Mouse (Mus musculus) kidney, postnatal 0 days (tissue): ENCODE measurements around the gene Lef1. TPM values are rescaled to one million over a fixed set of nuclear protein-coding genes. Genes with fewer than 3 reads are reported as not detected.

Experiments used
- ATAC-seq: fragments of 200-750 bp; cut with Nextera tagmentation; replicated peaks from 2 replicates; pipeline ENCODE4 v1.8.0; 2017; ENCODE audit warnings: low read depth, moderate number of reproducible peaks, moderate TSS enrichment, moderate library complexity; ENCODE audit not compliant: low FRiP score
- DNase-seq: peaks from one replicate; pipeline ENCODE4 v3.0.0-alpha.2; 2016; ENCODE audit warnings: low spot score
- H3K27ac ChIP-seq: fragments of 300-500 bp; sonication (generic); 2 replicates; pipeline ENCODE4 v1.5.1; 2014; ENCODE audit warnings: mild to moderate bottlenecking
- H3K27me3 ChIP-seq: fragments of 300-500 bp; sonication (generic); 2 replicates; pipeline ENCODE4 v1.6.1; 2014; ENCODE audit warnings: low read length, mixed read lengths; ENCODE audit not compliant: insufficient read depth
- H3K36me3 ChIP-seq: fragments of 300-500 bp; sonication (generic); 2 replicates; pipeline ENCODE4 v1.6.1; 2014; ENCODE audit warnings: low read length, mixed read lengths; ENCODE audit not compliant: insufficient read depth
- H3K4me1 ChIP-seq: fragments of 300-500 bp; sonication (generic); replicated peaks from 2 replicates; pipeline ENCODE4 v1.6.1; 2014; ENCODE audit warnings: antibody characterized with exemption, low read length, mixed read lengths; ENCODE audit not compliant: insufficient read depth
- H3K4me2 ChIP-seq: fragments of 300-500 bp; sonication (generic); 2 replicates; pipeline ENCODE4 v1.6.1; 2014; ENCODE audit warnings: mild to moderate bottlenecking, low read length, moderate library complexity, mixed read lengths
- H3K4me3 ChIP-seq: fragments of 300-500 bp; sonication (generic); replicated peaks from 2 replicates; pipeline ENCODE4 v1.5.1; 2014; ENCODE audit warnings: low read depth, low read length
- H3K9ac ChIP-seq: fragments of 300-500 bp; sonication (generic); 2 replicates; pipeline ENCODE4 v1.6.1; 2014; ENCODE audit warnings: low read depth, low read length
- H3K9me3 ChIP-seq: fragments of 300-500 bp; sonication (generic); replicated peaks from 2 replicates; pipeline ENCODE4 v1.6.1; 2016; ENCODE audit warnings: low read length, inconsistent platforms, mixed read lengths
- CTCF ChIP-seq: IDR thresholded peaks from 2 replicates; pipeline ENCODE4 v1.5.1; 2016; ENCODE audit warnings: antibody characterized with exemption, low read depth, mild to moderate bottlenecking, moderate library complexity
- WGBS: fragments of 180-500 bp; shearing (Covaris S2); extraction: QIAGEN DNeasy Blood & Tissue Kit; methylation state at CpG from one replicate; pipeline ENCODE4 v1.1.7; 2014; 5-methylcytosine and 5-hydroxymethylcytosine counted together
- polyA plus RNA-seq: library from polyadenylated mRNA; unstranded; fragments of >200 nt; fragmentation: Nextera tagmentation; extraction: Ambion mirVana; gene quantifications from 2 replicates; pipeline ENCODE4 v1.2.1, GENCODE M21; 2015

The Lef1 gene
- polyA plus RNA-seq, 1 experiment from 2014 or later: 16.2 TPM

DNA sequence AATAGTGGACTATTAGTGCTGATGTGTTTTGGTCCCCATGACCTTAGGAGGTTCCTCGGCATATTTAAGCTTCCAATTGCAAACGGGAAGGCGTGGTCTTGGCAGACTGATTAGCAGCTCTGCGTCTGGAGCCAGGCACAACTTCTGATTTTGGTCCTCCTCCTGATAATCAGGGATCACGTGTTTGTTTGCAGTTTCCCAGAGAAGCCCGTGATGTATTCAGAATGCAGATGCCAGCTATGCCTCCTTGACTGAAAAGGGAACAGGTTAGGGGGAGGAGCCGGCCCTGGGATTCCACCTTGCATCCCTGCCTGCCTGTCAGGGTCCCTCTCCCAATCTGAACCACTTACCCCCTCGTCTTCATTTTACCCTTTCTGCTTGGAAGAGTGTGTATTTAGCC, 26.2 kb downstream of the Lef1 start:
- no peak for ATAC-seq

DNA sequence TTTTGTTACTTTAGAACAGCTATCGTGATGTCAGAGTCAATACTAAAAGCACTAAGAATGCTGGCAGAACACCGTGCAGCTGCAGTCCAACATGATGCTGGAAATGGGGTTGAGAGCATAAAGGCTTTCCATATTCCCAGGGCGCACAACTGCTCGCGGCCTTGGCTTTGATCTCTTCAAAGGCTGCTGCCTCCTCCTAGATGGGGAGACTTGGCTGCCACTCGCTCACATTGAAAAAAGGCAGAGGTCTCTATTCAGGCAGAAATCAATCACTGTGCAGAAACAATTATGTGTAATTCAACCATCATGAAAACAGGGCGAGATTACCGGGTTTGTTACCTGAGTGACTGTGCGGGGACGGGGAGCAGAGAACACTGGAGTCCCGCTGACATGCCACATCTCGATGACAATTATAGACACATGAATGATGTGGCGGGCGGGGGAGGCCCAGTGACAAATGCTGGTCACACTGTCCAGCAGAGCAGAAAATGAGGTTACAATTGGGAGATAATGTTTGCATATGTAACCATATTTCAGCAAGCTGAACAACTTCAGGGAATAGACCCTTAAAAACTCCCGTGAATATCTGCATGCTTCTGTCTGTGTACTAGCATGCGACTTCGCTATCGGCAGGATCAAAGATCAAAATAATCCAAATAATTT, 27.0 kb downstream of the Lef1 start:
- no peak for TF ChIP-seq CTCF
- Histone ChIP-seq H3K9me3 (no peaks in the 10 kb centered on the region), H3K4me1 (no peaks in the 10 kb centered on the region; the same call in 1 of the 2 replicates), H3K27me3 (no peaks in the 10 kb centered on the region), H3K27ac (no peak overlapping the region), H3K9ac (no peak overlapping the region), H3K4me2 (no peak overlapping the region), H3K4me3 (no peak overlapping the region), H3K36me3 (no peaks in the 10 kb centered on the region)
- WGBS: 38% methylated on average over 18 of the region's 18 CpGs
- DNase-seq (peak; percentile 25), ATAC-seq (no peak)

More for the DNA sequence above, 26.2 kb downstream of the Lef1 start:
- no peak for TF ChIP-seq CTCF
- no peak overlapping the region for H3K4me3 ChIP-seq
- H3K9me3 ChIP-seq: no peaks in the 10 kb centered on the region
- H3K27me3 ChIP-seq: no peaks in the 10 kb centered on the region
- no peaks in the 10 kb centered on the region for H3K36me3 ChIP-seq
- WGBS: 23% methylated on average over 8 of the region's 8 CpGs
- H3K4me1 ChIP-seq: no peaks in the 10 kb centered on the region; the same call in 1 of the 2 replicates
- H3K4me2 ChIP-seq: no peak overlapping the region
- H3K27ac ChIP-seq: no peak overlapping the region
- no peak for DNase-seq
- no peak overlapping the region for H3K9ac ChIP-seq

DNA sequence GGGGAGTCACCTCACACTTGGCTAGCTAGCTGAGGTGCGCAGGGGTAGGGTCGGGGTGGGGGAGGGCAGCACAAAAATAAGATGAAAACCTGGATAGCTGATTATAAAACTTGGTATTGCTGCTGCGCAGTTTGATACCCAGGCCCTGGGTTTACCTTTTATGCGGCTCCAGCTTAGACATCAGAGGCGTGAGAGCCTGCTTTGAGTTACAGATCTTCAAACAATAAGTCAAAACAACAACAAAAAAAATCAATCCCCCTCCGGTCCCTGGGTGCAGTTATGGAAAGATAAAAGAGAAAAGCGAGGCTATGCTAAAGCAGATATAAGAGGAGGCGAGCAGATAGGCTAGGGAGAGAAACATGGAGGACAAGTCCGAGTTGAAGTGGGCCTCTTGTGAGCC, 28.0 kb downstream of the Lef1 start:
- ATAC-seq: no peak
- 81% methylated on average over 9 of the region's 9 CpGs for WGBS
- no peak for DNase-seq
- Histone ChIP-seq H3K4me1 (peaks cover 5% of the 10 kb centered on the region; the same call in 1 of the 2 replicates), H3K4me3 (no peak overlapping the region), H3K27ac (no peak overlapping the region), H3K9me3 (no peaks in the 10 kb centered on the region), H3K4me2 (no peak overlapping the region), H3K36me3 (no peaks in the 10 kb centered on the region), H3K9ac (no peak overlapping the region), H3K27me3 (no peaks in the 10 kb centered on the region)
- no peak for TF ChIP-seq CTCF

DNA sequence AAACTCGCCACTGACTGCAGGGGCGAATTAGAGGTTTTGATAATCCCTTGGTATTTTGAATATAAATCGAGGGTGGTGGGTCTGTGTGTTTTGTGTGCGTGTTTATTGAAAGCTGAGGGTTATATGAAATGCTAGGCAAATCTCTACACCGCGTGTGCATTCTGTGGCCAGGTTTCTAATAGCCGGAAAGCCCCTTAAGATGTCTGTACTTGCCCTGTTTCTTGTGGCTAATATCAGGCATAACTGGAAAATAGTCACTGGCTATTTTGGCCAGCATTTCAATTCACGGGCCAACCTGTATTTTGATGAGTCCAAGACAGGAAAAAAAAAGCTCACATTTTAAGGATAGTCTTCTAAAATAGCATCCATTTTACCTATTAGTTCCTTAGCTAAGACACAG, 28.5 kb downstream of the Lef1 start:
- no peaks in the 10 kb centered on the region for H3K27me3 ChIP-seq
- no peak overlapping the region for H3K4me3 ChIP-seq
- no peak for DNase-seq
- H3K9me3 ChIP-seq: no peaks in the 10 kb centered on the region
- H3K27ac ChIP-seq: no peak overlapping the region
- no peak overlapping the region for H3K4me2 ChIP-seq
- H3K4me1 ChIP-seq: peaks cover 5% of the 10 kb centered on the region; the same call in 1 of the 2 replicates
- 82% methylated on average over 8 of the region's 8 CpGs for WGBS
- TF ChIP-seq CTCF: no peak
- no peak overlapping the region for H3K9ac ChIP-seq
- no peak for ATAC-seq
- no peaks in the 10 kb centered on the region for H3K36me3 ChIP-seq

DNA sequence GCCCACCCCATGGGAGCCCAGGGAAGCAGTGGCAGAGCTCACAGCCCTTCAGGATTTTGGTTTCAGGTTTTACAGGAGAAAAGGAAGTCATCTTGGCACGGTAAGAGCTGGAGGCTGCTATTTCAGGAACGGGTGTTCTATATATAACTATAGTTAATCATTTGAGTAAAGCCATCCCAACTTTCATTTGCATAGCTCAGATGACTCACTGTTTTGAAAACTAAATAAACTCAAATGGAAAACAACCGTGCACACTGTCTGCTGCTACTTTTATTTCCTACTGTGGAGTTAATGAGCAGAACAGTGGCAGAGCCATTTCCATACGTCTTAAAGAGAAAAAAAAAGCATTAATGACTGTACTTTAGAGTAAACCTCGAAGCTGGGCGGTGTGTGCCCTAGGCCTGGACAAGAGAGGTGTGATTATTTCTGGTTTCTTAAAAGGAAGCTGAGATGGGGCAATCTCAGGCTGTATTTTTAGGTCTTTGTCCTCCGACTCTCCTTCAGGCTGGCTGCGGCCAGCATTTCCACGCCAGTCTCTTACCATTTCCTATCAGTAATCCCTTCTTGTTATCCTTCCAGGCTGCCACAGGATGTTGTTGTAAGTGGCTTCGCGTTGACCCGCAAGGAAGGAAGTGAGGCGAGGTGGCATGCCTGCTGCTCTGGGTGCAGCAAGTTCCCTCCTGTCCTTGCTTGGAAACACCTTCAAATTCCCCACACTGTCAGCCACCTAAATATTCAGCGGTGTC, 29.2 kb downstream of the Lef1 start:
- no peak for TF ChIP-seq CTCF
- Histone ChIP-seq H3K27me3 (no peaks in the 10 kb centered on the region), H3K9ac (no peak overlapping the region), H3K4me3 (no peak overlapping the region), H3K4me2 (no peak overlapping the region), H3K27ac (peak overlapping the region; percentile 21), H3K9me3 (no peaks in the 10 kb centered on the region), H3K36me3 (no peaks in the 10 kb centered on the region), H3K4me1 (peaks cover 5% of the 10 kb centered on the region; the same call in 1 of the 2 replicates)
- 47% methylated on average over 14 of the region's 14 CpGs for whole genome bisulfite sequencing
- ATAC-seq (peak; percentile 43; the same call in 1 of the 2 replicates), DNase-seq (peak; percentile 70)

DNA sequence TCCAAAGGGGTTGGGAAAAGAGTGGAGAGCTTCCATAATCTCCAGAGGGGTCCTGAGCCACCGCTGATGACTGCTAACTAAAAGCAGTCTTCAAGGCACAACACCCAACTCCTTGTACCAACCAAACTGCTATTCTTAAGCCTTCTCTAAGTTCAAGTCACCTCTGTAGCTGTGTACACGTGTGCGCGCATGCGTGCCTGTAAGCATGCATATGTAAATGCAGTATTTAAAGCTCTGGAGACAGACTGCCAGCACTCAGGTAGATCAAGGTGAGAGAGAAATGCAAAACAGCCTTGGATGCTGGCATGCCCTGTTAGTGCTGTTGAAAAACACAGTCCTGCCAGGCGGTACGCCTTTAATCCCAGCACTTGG, 29.8 kb downstream of the Lef1 start:
- no peak overlapping the region for H3K9ac ChIP-seq
- TF ChIP-seq CTCF: no peak
- no peak overlapping the region for H3K4me2 ChIP-seq
- H3K4me3 ChIP-seq: no peak overlapping the region
- DNase-seq (no peak), ATAC-seq (no peak)
- H3K9me3 ChIP-seq: no peaks in the 10 kb centered on the region
- H3K27me3 ChIP-seq: no peaks in the 10 kb centered on the region
- peak overlapping the region; percentile 21 for H3K27ac ChIP-seq
- peaks cover 5% of the 10 kb centered on the region; the same call in 1 of the 2 replicates for H3K4me1 ChIP-seq
- 88% methylated on average over 7 of the region's 7 CpGs for WGBS
- H3K36me3 ChIP-seq: no peaks in the 10 kb centered on the region
